Mouse (Mus musculus): ENCODE results near the gene Car12. TPM values are rescaled to one million over a fixed set of nuclear protein-coding genes. Genes with fewer than 3 reads are reported as not detected.

The Car12 gene
- total and polyA plus RNA-seq, 3 experiments: 16.4 to 38.0 (median 34.6) TPM

DNA sequence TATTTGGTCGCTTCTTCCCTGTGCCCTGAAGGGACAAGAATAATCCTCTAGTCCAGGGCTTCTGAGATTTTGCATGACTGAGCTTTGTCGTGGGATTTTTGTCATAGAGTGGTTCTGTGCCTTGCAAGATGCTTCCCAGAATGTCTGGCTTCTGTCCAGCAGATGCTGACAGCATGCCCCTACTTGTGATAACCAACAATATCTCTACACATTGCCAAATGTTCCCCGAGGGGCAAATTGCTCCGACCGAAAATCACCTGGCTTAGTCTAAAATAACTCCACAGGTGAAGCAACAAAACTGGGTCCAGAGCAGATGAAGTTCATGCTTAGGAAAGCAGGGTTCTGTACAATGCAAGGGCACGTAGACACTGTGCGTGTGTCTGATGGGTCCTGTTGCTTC, 17.8 kb downstream of the Car12 start:
- Histone ChIP-seq H3K9me3 (replicated peaks; ENCODE audit: low read length) (no peaks in the 10 kb centered on the region), H3K4me2 (ENCODE audit: insufficient read depth, low read depth, poor library complexity, severe bottlenecking) (no peak overlapping the region), H3K79me2 (replicated peaks; ENCODE audit: control insufficient read depth, extremely low read depth, insufficient read depth, poor library complexity, severe bottlenecking) (no peaks in the 10 kb centered on the region), H3K4me1 (ENCODE audit: control insufficient read depth in 1 of 2, insufficient read depth in 2 of 2) (no peaks in the 10 kb centered on the region), H3K9ac (ENCODE audit: insufficient read depth, low read depth) (no peak overlapping the region), H3K36me3 (replicated peaks in 1 of 2; ENCODE audit: control insufficient read depth in 1 of 2, insufficient read depth in 1 of 2, low read length in 1 of 2) (peaks cover 0 to 80% of the 10 kb centered on the region in 2 experiments), H3K27me3 (replicated peaks) (no peaks in the 10 kb centered on the region), H3K4me3 (replicated peaks in 1 of 3; ENCODE audit: low read depth in 2 of 3, low read length in 2 of 3, poor library complexity in 1 of 3) (no peak overlapping the region), H3K27ac (ENCODE audit: insufficient read depth, low read depth) (no peak overlapping the region)
- DNase-seq (ENCODE audit: extremely low read depth): no peak
- TF ChIP-seq POLR2A (IDR thresholded peaks at IDR 0.05; ENCODE audit: low read depth, low read length) (no peak), MAZ (IDR thresholded peaks at IDR 0.05; ENCODE audit: low read depth, low read length) (no peak), CTCF (conservative IDR thresholded peaks at IDR 0.05 in 1 of 2, IDR thresholded peaks at IDR 0.05 in 1 of 2; ENCODE audit: low read depth in 2 of 2, low read length in 2 of 2) (no peak), KAT2A (IDR thresholded peaks at IDR 0.05; ENCODE audit: insufficient replicate concordance, low read length) (no peak), EP300 (IDR thresholded peaks at IDR 0.05; ENCODE audit: low read length) (no peak), TBP (conservative IDR thresholded peaks at IDR 0.05; ENCODE audit: low read depth, low read length) (no peak), RAD21 (IDR thresholded peaks at IDR 0.05; ENCODE audit: low read depth, low read length) (no peak), IRF4 (IDR thresholded peaks at IDR 0.05; ENCODE audit: low read depth, low read length) (no peak), MXI1 (IDR thresholded peaks at IDR 0.05; ENCODE audit: low read depth, low read length) (no peak), JUND (conservative IDR thresholded peaks at IDR 0.05; ENCODE audit: low read depth, low read length) (no peak), UBTF (IDR thresholded peaks at IDR 0.05; ENCODE audit: low read depth, low read length) (no peak), MEF2A (IDR thresholded peaks at IDR 0.05; ENCODE audit: borderline replicate concordance, low read depth, low read length) (no peak), CHD2 (IDR thresholded peaks at IDR 0.05; ENCODE audit: low read length) (no peak), ZNF384 (IDR thresholded peaks at IDR 0.05; ENCODE audit: low read depth, low read length) (no peak), ZMIZ1 (IDR thresholded peaks at IDR 0.05; ENCODE audit: low read depth, low read length) (no peak), CHD1 (IDR thresholded peaks at IDR 0.05; ENCODE audit: low read depth, low read length) (no peak)
- in situ Hi-C loops (cut with MboI; ENCODE audit: low pct_ligation_motif_present, low pct_unique_long_range_greater_than_20kb, low sequenced_read_pairs) (no loop called here), dilution Hi-C loops (cut with MboI; ENCODE audit: extremely low pct_ligation_motif_present, extremely low pct_unique_long_range_greater_than_20kb, low sequenced_read_pairs) (no loop called here)

DNA sequence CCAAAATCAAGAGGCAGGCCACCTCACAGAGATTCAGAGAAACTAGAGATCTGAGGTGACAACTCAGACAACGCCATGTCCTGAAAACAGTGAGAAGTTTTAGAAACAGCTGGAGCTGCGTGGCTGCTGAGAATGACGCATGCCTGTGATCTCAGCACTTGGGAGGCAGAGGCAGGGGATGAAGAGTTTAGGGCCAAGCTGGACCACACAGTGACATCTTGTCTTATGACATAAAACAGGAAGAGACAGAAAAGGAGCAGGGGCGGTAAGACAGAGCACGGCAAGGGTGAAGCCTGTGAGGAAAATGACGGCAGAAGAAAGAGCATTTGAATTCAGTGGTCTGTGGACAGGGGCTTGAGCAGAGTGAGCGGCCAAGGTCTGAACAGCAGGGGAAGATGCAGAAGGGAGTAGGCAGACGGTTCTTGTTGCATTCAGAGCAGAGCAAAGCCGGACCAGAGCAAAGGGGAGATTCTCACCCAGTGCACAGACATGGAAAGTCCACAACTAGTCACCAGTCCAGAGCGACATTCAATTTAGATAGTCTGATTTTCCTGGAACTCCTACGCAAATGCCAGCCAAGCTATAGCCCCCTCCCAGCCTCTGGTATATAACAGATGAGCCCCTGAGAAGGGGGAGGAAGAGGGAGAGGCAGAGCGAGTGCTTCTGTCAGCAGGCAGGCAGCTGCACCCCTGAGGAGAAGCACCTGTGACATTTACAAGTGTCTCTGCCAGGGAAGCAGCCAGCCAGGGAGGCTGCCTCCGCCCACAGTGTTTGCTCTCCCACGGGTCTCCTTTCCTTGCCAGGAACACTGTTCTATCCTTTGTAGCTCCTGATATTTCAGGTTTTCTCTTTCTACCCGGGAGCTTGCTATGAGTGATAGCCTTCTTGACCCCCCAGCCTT, 19.6 kb downstream of the Car12 start:
- Histone ChIP-seq H3K4me2 (ENCODE audit: insufficient read depth, low read depth, poor library complexity, severe bottlenecking) (no peak overlapping the region), H3K9me3 (replicated peaks; ENCODE audit: low read length) (no peaks in the 10 kb centered on the region)
- in situ Hi-C loops (cut with MboI; ENCODE audit: low pct_ligation_motif_present, low pct_unique_long_range_greater_than_20kb, low sequenced_read_pairs): no loop called here

More for the DNA sequence above, 19.6 kb downstream of the Car12 start:
- Histone ChIP-seq H3K79me2 (replicated peaks; ENCODE audit: control insufficient read depth, extremely low read depth, insufficient read depth, poor library complexity, severe bottlenecking) (no peaks in the 10 kb centered on the region), H3K4me1 (ENCODE audit: control insufficient read depth in 1 of 2, insufficient read depth in 2 of 2) (no peaks in the 10 kb centered on the region), H3K36me3 (replicated peaks in 1 of 2; ENCODE audit: control insufficient read depth in 1 of 2, insufficient read depth in 1 of 2, low read length in 1 of 2) (peaks cover 0 to 79% of the 10 kb centered on the region in 2 experiments), H3K4me3 (replicated peaks in 1 of 3; ENCODE audit: low read depth in 2 of 3, low read length in 2 of 3, poor library complexity in 1 of 3) (no peak overlapping the region), H3K27me3 (replicated peaks) (no peaks in the 10 kb centered on the region), H3K27ac (ENCODE audit: insufficient read depth, low read depth) (no peak overlapping the region), H3K9ac (ENCODE audit: insufficient read depth, low read depth) (no peak overlapping the region)
- dilution Hi-C loops (cut with MboI; ENCODE audit: extremely low pct_ligation_motif_present, extremely low pct_unique_long_range_greater_than_20kb, low sequenced_read_pairs): no loop called here
- TF ChIP-seq RCOR1 (conservative IDR thresholded peaks at IDR 0.05; ENCODE audit: low read depth, low read length) (no peak), CTCF (conservative IDR thresholded peaks at IDR 0.05 in 1 of 2, IDR thresholded peaks at IDR 0.05 in 1 of 2; ENCODE audit: low read depth in 2 of 2, low read length in 2 of 2) (no peak), RAD21 (IDR thresholded peaks at IDR 0.05; ENCODE audit: low read depth, low read length) (no peak), KAT2A (IDR thresholded peaks at IDR 0.05; ENCODE audit: insufficient replicate concordance, low read length) (no peak), USF1 (IDR thresholded peaks at IDR 0.05; ENCODE audit: low read depth, low read length) (no peak), TCF12 (IDR thresholded peaks at IDR 0.05; ENCODE audit: low read depth, low read length) (no peak), ZKSCAN1 (IDR thresholded peaks at IDR 0.05; ENCODE audit: borderline replicate concordance, low read depth, low read length) (no peak), PAX5 (IDR thresholded peaks at IDR 0.05; ENCODE audit: low read length) (no peak), TBP (conservative IDR thresholded peaks at IDR 0.05; ENCODE audit: low read depth, low read length) (no peak), GABPA (IDR thresholded peaks at IDR 0.05; ENCODE audit: insufficient replicate concordance, low read depth, low read length) (no peak), POLR2A (IDR thresholded peaks at IDR 0.05; ENCODE audit: low read depth, low read length) (no peak), ZC3H11A (IDR thresholded peaks at IDR 0.05; ENCODE audit: low read depth, low read length) (no peak)
- no peak for DNase-seq (ENCODE audit: extremely low read depth)
